Mouse (Mus musculus): ENCODE data around the gene Nfe2l2. TPM values are rescaled to one million over a fixed set of nuclear protein-coding genes. Genes with fewer than 3 reads are reported as not detected.
A peak's percentile ranks its signal among the peaks of the same experiment; 100 is the strongest.
"Not testable (repeated sequence)": the region's sequence is repeated elsewhere in the genome, so short reads cannot be mapped to it uniquely, and the experiment has no call there.

Gene Nfe2l2
- total RNA-seq, 2 experiments from 2014 or later: 11.5 to 12.1 TPM

GRCm38 (mm10) chr2:75658727-75659628 lies 45.5 kb downstream of the Nfe2l2 start, which contains the start of gene Hnrnpa3:
Gene Hnrnpa3 (plus strand): TSS chr2:75659261.
- peak; percentile 99 to 100 for DNase-seq (ENCODE audit: low spot score in 2 of 2)
- intact Hi-C loops (cut with DNase I): loop anchor here (1.0 to 2.0 kb wide), 2 partner anchors 44 to 48 kb away; no protein-coding TSS in a partner anchor

GRCm38 (mm10) chr2:75657907-75658691 lies 46.3 kb downstream of the Nfe2l2 start:
- intact Hi-C loops (cut with DNase I): loop anchor here (2.0 kb wide), 1 partner anchor 47 kb away; no protein-coding TSS in a partner anchor
- DNase-seq (ENCODE audit: low spot score in 2 of 2): no peak

DNA sequence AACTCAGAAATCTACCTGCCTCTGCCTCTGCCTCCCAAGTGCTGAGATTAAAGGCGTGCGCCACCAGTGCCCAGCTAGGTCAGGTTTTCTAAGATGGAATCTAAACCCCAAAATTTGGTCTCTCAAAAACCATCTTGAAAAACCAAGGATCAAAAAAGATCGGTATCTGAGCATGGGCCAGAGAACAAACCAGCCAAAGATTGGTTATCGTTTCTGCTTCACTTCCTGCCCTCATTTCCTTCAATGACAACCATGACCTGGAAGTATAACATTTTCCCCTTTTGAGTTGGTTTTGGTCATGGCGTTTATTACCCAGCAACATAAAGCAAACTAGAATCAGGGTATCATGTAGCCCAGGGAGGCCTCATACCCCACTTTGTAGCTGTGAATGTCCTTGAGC lies 47.5 kb downstream of the Nfe2l2 start:
- intact Hi-C loops (cut with DNase I): no loop called here
- DNase-seq (ENCODE audit: low spot score in 2 of 2): no peak

- intact Hi-C loops (cut with DNase I): no loop called here
- no peak for DNase-seq (ENCODE audit: low spot score in 2 of 2)
Measured at GRCm38 (mm10) chr2:75654679-75655078, 49.8 kb downstream of the Nfe2l2 start.

- no peak for DNase-seq (ENCODE audit: low spot score in 2 of 2)
- intact Hi-C loops (cut with DNase I): no loop called here
Measured at GRCm38 (mm10) chr2:75653150-75653549, 51.3 kb downstream of the Nfe2l2 start.

GRCm38 (mm10) chr2:75650437-75650836 lies 54.0 kb downstream of the Nfe2l2 start:
- no peak for DNase-seq (ENCODE audit: low spot score in 2 of 2)
- intact Hi-C loops (cut with DNase I): no loop called here

DNA sequence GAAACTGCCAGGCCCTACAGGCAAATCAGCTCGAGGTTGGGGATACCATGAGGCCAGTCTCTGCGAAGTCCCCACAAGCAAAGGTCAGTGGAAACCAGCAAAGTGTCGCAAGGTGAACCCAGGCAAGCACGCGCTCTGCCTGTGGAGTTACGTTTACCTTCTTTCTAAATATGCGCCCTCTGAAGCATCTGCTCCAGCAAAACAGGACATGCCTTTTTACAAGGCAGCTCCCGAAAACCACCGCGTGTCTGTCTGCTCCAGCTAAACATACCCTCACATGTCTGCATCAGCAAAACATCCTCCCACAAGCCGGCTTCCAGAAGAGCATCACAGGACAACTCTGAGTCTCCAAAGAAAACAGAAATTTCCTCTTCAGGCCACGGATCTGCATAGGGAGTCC lies 59.2 kb downstream of the Nfe2l2 start:
- no peak for DNase-seq (ENCODE audit: low spot score in 2 of 2)
- intact Hi-C loops (cut with DNase I): no loop called here

DNA sequence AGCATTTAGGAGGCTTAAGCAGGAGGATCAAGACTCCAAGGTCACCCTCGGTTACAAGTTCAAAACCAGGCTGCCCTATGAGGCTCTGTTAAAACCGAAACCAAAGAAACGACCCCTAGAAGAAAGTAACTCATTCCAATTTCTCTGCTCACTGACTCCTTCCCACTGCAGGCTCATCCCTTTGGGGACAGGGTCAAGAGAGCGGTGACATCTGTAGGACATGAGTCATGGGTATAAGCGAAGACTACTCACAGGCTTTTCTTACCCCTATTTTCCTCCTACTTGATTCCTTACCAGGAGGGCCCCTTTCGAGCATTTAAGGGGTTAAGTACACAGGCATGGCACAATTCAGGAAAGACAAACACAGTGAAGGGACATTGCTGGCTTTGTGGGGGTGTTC lies 60.5 kb downstream of the Nfe2l2 start:
- no peak for DNase-seq (ENCODE audit: low spot score in 2 of 2)
- intact Hi-C loops (cut with DNase I): no loop called here

GRCm38 (mm10) chr2:75642795-75643550 lies 61.5 kb downstream of the Nfe2l2 start:
- intact Hi-C loops (cut with DNase I): no loop called here

GRCm38 (mm10) chr2:75642312-75642711 lies 62.1 kb downstream of the Nfe2l2 start:
- DNase-seq (ENCODE audit: low spot score in 2 of 2); intact Hi-C loops (cut with DNase I): not testable (repeated sequence)

More at GRCm38 (mm10) chr2:75642795-75643550, 61.5 kb downstream of the Nfe2l2 start:
- DNase-seq (ENCODE audit: low spot score in 2 of 2): no peak

GRCm38 (mm10) chr2:75639535-75639934 lies 64.9 kb downstream of the Nfe2l2 start:
- intact Hi-C loops (cut with DNase I); DNase-seq (ENCODE audit: low spot score in 2 of 2): not testable (repeated sequence)

- DNase-seq (ENCODE audit: low spot score in 2 of 2); intact Hi-C loops (cut with DNase I): not testable (repeated sequence)
Measured at GRCm38 (mm10) chr2:75637822-75638221, 66.6 kb downstream of the Nfe2l2 start.

GRCm38 (mm10) chr2:75637361-75637760 lies 67.1 kb downstream of the Nfe2l2 start:
- intact Hi-C loops (cut with DNase I): no loop called here
- DNase-seq (ENCODE audit: low spot score in 2 of 2): no peak

DNA sequence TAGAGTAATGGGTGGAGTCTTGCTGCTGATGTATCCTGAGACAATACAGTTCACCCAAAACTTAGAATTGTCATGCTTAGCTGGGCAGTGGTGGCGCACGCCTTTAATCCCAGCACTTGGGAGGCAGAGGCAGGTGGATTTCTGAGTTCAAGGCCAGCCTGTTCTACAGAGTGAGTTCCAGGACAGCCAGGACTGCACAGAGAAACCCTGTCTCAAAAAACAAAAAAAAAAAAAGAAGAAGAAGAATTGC lies 67.5 kb downstream of the Nfe2l2 start:
- DNase-seq (ENCODE audit: low spot score in 2 of 2); intact Hi-C loops (cut with DNase I): not testable (repeated sequence)

DNA sequence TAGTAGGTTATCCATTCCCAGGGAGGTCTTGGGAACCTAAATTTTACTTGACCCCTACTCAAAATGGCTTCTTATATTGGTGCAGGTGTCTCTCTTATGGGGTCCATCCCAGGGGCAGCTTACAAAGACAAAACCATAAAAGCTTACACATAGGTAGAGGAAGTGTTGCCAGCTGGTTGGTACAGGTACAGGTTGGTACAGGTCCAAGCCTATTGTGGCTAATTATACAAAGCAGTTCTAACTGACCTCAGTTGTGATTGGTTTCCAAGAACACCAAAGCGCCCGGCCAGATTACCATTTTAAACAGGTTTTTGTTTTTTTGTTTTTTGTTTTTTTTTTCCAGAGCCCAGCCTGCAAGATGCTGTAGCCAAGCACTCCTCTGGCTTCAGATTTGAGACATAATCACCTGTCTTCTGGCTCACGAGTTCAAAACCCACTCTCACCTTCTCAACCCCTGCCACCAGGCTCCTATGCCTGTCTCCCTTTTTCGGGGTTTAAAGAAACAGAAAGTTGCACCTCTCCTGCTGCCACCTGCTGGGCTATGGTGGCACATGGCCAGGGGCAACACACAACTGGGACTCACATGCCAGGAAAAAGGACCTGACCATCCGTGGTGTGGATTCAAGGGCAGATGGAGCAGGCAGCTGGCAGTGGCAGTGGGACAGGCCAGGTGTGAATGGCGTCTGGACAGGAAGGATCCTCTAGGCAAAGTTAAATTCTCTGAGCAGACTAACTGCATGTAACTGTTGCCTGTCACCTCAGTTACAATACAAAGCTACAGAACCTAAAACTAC lies 68.0 kb downstream of the Nfe2l2 start:
- intact Hi-C loops (cut with DNase I): no loop called here

GRCm38 (mm10) chr2:75634431-75634830 lies 70.0 kb downstream of the Nfe2l2 start:
- intact Hi-C loops (cut with DNase I); DNase-seq (ENCODE audit: low spot score in 2 of 2): not testable (repeated sequence)

More for the DNA sequence above, 68.0 kb downstream of the Nfe2l2 start:
- DNase-seq (ENCODE audit: low spot score in 2 of 2): no peak

DNA sequence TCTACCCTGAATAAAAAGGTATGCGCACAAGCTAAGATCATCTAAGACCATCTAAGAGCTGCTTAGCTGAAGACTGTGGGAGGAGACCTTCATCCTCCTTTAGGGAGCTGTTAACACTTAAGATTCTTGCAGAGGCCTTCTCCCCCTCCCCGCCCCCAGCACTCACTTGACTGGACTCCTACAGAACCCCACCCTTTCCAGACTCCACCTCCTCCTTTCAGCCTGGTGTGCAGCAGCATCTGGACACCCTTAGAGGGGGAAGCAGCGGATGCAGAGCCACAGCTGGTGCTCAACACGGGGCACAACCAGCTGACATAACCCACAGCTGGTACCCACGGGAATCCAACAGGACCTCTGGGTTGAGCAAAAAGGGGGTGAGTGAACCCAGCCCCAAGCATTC lies 70.7 kb downstream of the Nfe2l2 start:
- intact Hi-C loops (cut with DNase I): no loop called here
- DNase-seq (ENCODE audit: low spot score in 2 of 2): no peak

DNA sequence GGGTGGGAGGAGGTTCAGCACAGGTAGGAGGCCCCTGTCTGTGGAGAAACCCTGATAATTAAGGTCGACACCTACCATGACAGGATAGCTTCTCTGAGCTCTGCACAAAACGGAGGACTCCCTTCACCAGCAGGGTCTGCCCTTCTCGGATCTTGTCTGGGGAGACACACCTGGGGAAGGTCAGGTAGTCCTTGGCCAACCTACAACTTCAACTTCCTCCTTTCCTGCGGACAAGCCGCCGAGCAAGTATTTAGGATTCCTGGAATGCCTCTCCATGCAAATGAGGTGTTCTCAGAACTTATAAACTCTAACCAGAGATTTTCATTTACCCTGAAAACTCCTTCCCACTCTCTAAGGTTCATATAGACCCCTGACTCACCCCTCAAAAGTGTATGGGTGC lies 71.1 kb downstream of the Nfe2l2 start:
- intact Hi-C loops (cut with DNase I): no loop called here

GRCm38 (mm10) chr2:75632721-75633181 lies 71.7 kb downstream of the Nfe2l2 start:
- no peak for DNase-seq (ENCODE audit: low spot score in 2 of 2)

More for the DNA sequence above, 71.1 kb downstream of the Nfe2l2 start:
- no peak for DNase-seq (ENCODE audit: low spot score in 2 of 2)

More at GRCm38 (mm10) chr2:75632721-75633181, 71.7 kb downstream of the Nfe2l2 start:
- intact Hi-C loops (cut with DNase I): no loop called here
